Mouse (Mus musculus): ENCODE measurements around the gene Rnaset2b. TPM values are rescaled to one million over a fixed set of nuclear protein-coding genes. Genes with fewer than 3 reads are reported as not detected.
"Not testable (repeated sequence)": the region's sequence is repeated elsewhere in the genome, so short reads cannot be mapped to it uniquely, and the experiment has no call there.

Gene Rnaset2b
- polyA plus RNA-seq, 1 experiment from 2014 or later: 304 TPM

GRCm38 (mm10) chr17:6959543-6960259 is 10.7 kb upstream of the Rnaset2b start:
- H3K9me3 ChIP-seq (ENCODE audit: control insufficient read depth, low read length); ATAC-seq (ENCODE audit: insufficient number of reproducible peaks, insufficient read depth, low FRiP score, low read depth); H3K4me1 ChIP-seq (ENCODE audit: control insufficient read depth in 2 of 2, insufficient read depth in 2 of 2, low read length in 2 of 2); H3K27ac ChIP-seq (replicated peaks in 1 of 2; ENCODE audit: control insufficient read depth in 1 of 2, insufficient read depth in 1 of 2, low read depth in 2 of 2, low read length in 2 of 2); H3K27me3 ChIP-seq (ENCODE audit: control insufficient read depth, insufficient read depth, low read length); H3K36me3 ChIP-seq (ENCODE audit: control insufficient read depth, insufficient read depth, low read length); H3K9ac ChIP-seq (ENCODE audit: low read length): not testable (repeated sequence)
- peak overlapping the region; percentile 51 for H3K4me2 ChIP-seq (ENCODE audit: low read length)
- H3K4me3 ChIP-seq (ENCODE audit: control insufficient read depth in 1 of 2, insufficient read depth in 1 of 2, low read depth in 1 of 2, low read length in 2 of 2): peak overlapping the region; percentile 16 to 46; a peak in 3 of 4 replicates
- WGBS: 78% methylated on average over 3 of the region's 6 CpGs

- peak overlapping the region; percentile 51 for H3K4me2 ChIP-seq (ENCODE audit: low read length)
- H3K27me3 ChIP-seq (ENCODE audit: control insufficient read depth, insufficient read depth, low read length); ATAC-seq (ENCODE audit: insufficient number of reproducible peaks, insufficient read depth, low FRiP score, low read depth); H3K4me1 ChIP-seq (ENCODE audit: control insufficient read depth in 2 of 2, insufficient read depth in 2 of 2, low read length in 2 of 2); H3K36me3 ChIP-seq (ENCODE audit: control insufficient read depth, insufficient read depth, low read length); H3K9me3 ChIP-seq (ENCODE audit: control insufficient read depth, low read length): not testable (repeated sequence)
- H3K27ac ChIP-seq (replicated peaks in 1 of 2; ENCODE audit: control insufficient read depth in 1 of 2, insufficient read depth in 1 of 2, low read depth in 2 of 2, low read length in 2 of 2): 0 out of 4 replicates have a peak overlapping the region, but pooled peaks of 1 of the 2 experiments have one; percentile 47
- peak overlapping the region; percentile 46 to 59; a peak in 3 of 4 replicates for H3K4me3 ChIP-seq (ENCODE audit: control insufficient read depth in 1 of 2, insufficient read depth in 1 of 2, low read depth in 1 of 2, low read length in 2 of 2)
- H3K9ac ChIP-seq (ENCODE audit: low read length): peak overlapping the region; percentile 71
- WGBS: under 1% methylated on average over 12 of the region's 12 CpGs
These were observed 10.1 kb upstream of the Rnaset2b start for GRCm38 (mm10) chr17:6960349-6960748.

GRCm38 (mm10) chr17:6960776-6961175 is 9.7 kb upstream of the Rnaset2b start, which contains the start of gene Tagap1:
Tagap1 (minus strand) TSS chr17:6961156.
- H3K27me3 ChIP-seq (ENCODE audit: control insufficient read depth, insufficient read depth, low read length); H3K36me3 ChIP-seq (ENCODE audit: control insufficient read depth, insufficient read depth, low read length); ATAC-seq (ENCODE audit: insufficient number of reproducible peaks, insufficient read depth, low FRiP score, low read depth); H3K4me1 ChIP-seq (ENCODE audit: control insufficient read depth in 2 of 2, insufficient read depth in 2 of 2, low read length in 2 of 2); H3K9me3 ChIP-seq (ENCODE audit: control insufficient read depth, low read length): not testable (repeated sequence)
- Histone ChIP-seq H3K4me3 (ENCODE audit: control insufficient read depth in 1 of 2, insufficient read depth in 1 of 2, low read depth in 1 of 2, low read length in 2 of 2) (peak within 1 kb of the TSS; percentile 46 to 59), H3K4me2 (ENCODE audit: low read length) (peak within 1 kb of the TSS; percentile 52), H3K27ac (replicated peaks in 1 of 2; ENCODE audit: control insufficient read depth in 1 of 2, insufficient read depth in 1 of 2, low read depth in 2 of 2, low read length in 2 of 2) (0 out of 4 replicates have a peak within 1 kb of the TSS, but pooled peaks of 1 of the 2 experiments have one; percentile 47), H3K9ac (ENCODE audit: low read length) (peak within 1 kb of the TSS; percentile 71)
- under 1% methylated on average over 37 of the region's 51 CpGs for WGBS

- H3K36me3 ChIP-seq (ENCODE audit: control insufficient read depth, insufficient read depth, low read length); H3K27ac ChIP-seq (replicated peaks in 1 of 2; ENCODE audit: control insufficient read depth in 1 of 2, insufficient read depth in 1 of 2, low read depth in 2 of 2, low read length in 2 of 2); H3K4me1 ChIP-seq (ENCODE audit: control insufficient read depth in 2 of 2, insufficient read depth in 2 of 2, low read length in 2 of 2); H3K27me3 ChIP-seq (ENCODE audit: control insufficient read depth, insufficient read depth, low read length); H3K9ac ChIP-seq (ENCODE audit: low read length); H3K9me3 ChIP-seq (ENCODE audit: control insufficient read depth, low read length): not testable (repeated sequence)
- Histone ChIP-seq H3K4me3 (ENCODE audit: control insufficient read depth in 1 of 2, insufficient read depth in 1 of 2, low read depth in 1 of 2, low read length in 2 of 2) (peak overlapping the region; percentile 40 to 46), H3K4me2 (ENCODE audit: low read length) (peak overlapping the region; percentile 52)
- ATAC-seq (ENCODE audit: insufficient number of reproducible peaks, insufficient read depth, low FRiP score, low read depth): peak; percentile 98
- WGBS: 3% methylated on average over 15 of the region's 48 CpGs
These were observed 9.0 kb upstream of the Rnaset2b start for GRCm38 (mm10) chr17:6961181-6962000.

GRCm38 (mm10) chr17:6962339-6962738 is 8.1 kb upstream of the Rnaset2b start:
- H3K27ac ChIP-seq (replicated peaks in 1 of 2; ENCODE audit: control insufficient read depth in 1 of 2, insufficient read depth in 1 of 2, low read depth in 2 of 2, low read length in 2 of 2); H3K27me3 ChIP-seq (ENCODE audit: control insufficient read depth, insufficient read depth, low read length); H3K4me1 ChIP-seq (ENCODE audit: control insufficient read depth in 2 of 2, insufficient read depth in 2 of 2, low read length in 2 of 2); H3K9me3 ChIP-seq (ENCODE audit: control insufficient read depth, low read length); H3K9ac ChIP-seq (ENCODE audit: low read length); H3K36me3 ChIP-seq (ENCODE audit: control insufficient read depth, insufficient read depth, low read length); ATAC-seq (ENCODE audit: insufficient number of reproducible peaks, insufficient read depth, low FRiP score, low read depth); H3K4me2 ChIP-seq (ENCODE audit: low read length); H3K4me3 ChIP-seq (ENCODE audit: control insufficient read depth in 1 of 2, insufficient read depth in 1 of 2, low read depth in 1 of 2, low read length in 2 of 2): not testable (repeated sequence)
- 64% methylated on average over 3 of the region's 6 CpGs for WGBS

- not testable (repeated sequence) for H3K4me1 ChIP-seq (ENCODE audit: control insufficient read depth in 2 of 2, insufficient read depth in 2 of 2, low read length in 2 of 2); H3K9me3 ChIP-seq (ENCODE audit: control insufficient read depth, low read length); H3K4me3 ChIP-seq (ENCODE audit: control insufficient read depth in 1 of 2, insufficient read depth in 1 of 2, low read depth in 1 of 2, low read length in 2 of 2); H3K27ac ChIP-seq (replicated peaks in 1 of 2; ENCODE audit: control insufficient read depth in 1 of 2, insufficient read depth in 1 of 2, low read depth in 2 of 2, low read length in 2 of 2); H3K27me3 ChIP-seq (ENCODE audit: control insufficient read depth, insufficient read depth, low read length); H3K36me3 ChIP-seq (ENCODE audit: control insufficient read depth, insufficient read depth, low read length); H3K9ac ChIP-seq (ENCODE audit: low read length); H3K4me2 ChIP-seq (ENCODE audit: low read length); ATAC-seq (ENCODE audit: insufficient number of reproducible peaks, insufficient read depth, low FRiP score, low read depth)
- WGBS: 44% methylated on average over 4 of the region's 4 CpGs
These were observed 7.5 kb upstream of the Rnaset2b start for GRCm38 (mm10) chr17:6962936-6963335.

- WGBS: 18% methylated on average over 5 of the region's 6 CpGs
- not testable (repeated sequence) for H3K4me3 ChIP-seq (ENCODE audit: control insufficient read depth in 1 of 2, insufficient read depth in 1 of 2, low read depth in 1 of 2, low read length in 2 of 2); H3K9me3 ChIP-seq (ENCODE audit: control insufficient read depth, low read length); H3K27me3 ChIP-seq (ENCODE audit: control insufficient read depth, insufficient read depth, low read length); H3K36me3 ChIP-seq (ENCODE audit: control insufficient read depth, insufficient read depth, low read length); H3K4me1 ChIP-seq (ENCODE audit: control insufficient read depth in 2 of 2, insufficient read depth in 2 of 2, low read length in 2 of 2); ATAC-seq (ENCODE audit: insufficient number of reproducible peaks, insufficient read depth, low FRiP score, low read depth); H3K9ac ChIP-seq (ENCODE audit: low read length); H3K4me2 ChIP-seq (ENCODE audit: low read length); H3K27ac ChIP-seq (replicated peaks in 1 of 2; ENCODE audit: control insufficient read depth in 1 of 2, insufficient read depth in 1 of 2, low read depth in 2 of 2, low read length in 2 of 2)
These were observed 5.1 kb upstream of the Rnaset2b start for GRCm38 (mm10) chr17:6965364-6965763.

Measured in heart, embryonic 14.5 days (tissue).